Mouse (Mus musculus) liver, embryonic 14.5 days (tissue): ENCODE data around the gene Olfr412.

ENCODE experiments used
- CTCF ChIP-seq: IDR thresholded peaks from 2 replicates; pipeline ENCODE4 v1.5.1; 2016; ENCODE audit warnings: antibody characterized with exemption, low read depth, control low read depth
- EP300 ChIP-seq: IDR thresholded peaks from 2 replicates; pipeline ENCODE4 v1.6.1; 2016; ENCODE audit warnings: antibody characterized with exemption, low read depth

DNA sequence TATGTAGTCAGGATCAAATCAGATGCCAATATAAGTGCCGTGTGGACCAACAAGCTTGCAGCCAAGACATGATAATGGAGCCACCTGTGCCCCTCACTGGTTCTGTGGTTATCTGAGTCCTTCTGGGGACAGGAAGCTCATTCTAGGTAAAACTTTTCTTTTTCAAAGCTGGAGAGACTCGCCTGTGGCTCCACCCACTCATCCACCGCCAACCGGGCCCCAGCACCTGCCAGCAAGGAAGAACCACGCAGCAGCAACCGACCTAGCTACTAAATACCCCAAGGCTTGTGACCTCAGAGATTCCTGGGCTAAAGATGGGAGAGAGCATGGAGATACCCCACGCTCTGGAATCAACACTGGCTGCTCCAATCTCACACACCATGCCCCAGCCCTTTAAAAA lies 43.3 kb downstream of the Olfr412 start:
- TF ChIP-seq CTCF: no peak
- TF ChIP-seq EP300: no peak
